Mouse (Mus musculus) gastrocnemius, adult 2 months (tissue): ENCODE data around the gene Birc3. TPM values are rescaled to one million over a fixed set of nuclear protein-coding genes. Genes with fewer than 3 reads are reported as not detected.
"Not testable (repeated sequence)": the region's sequence is repeated elsewhere in the genome, so short reads cannot be mapped to it uniquely, and the experiment has no call there.

Experiments used
- DNase-seq: peaks from one replicate; pipeline ENCODE4 v3.0.0; 2022
- H3K27ac ChIP-seq: fragments of 200-600 bp; 2 replicates; pipeline ENCODE4 v1.8.1; 2022; ENCODE audit warnings: mild to moderate bottlenecking
- H3K4me3 ChIP-seq: fragments of 200-600 bp; 2 replicates; pipeline ENCODE4 v1.8.1; 2022; ENCODE audit warnings: mild to moderate bottlenecking, moderate library complexity
- CTCF ChIP-seq: fragments of 200-600 bp; IDR thresholded peaks from 2 replicates; pipeline ENCODE4 v1.8.1; 2022; ENCODE audit warnings: antibody characterized with exemption, mild to moderate bottlenecking, moderate library complexity
- intact Hi-C: fragments of 180-260 bp; cut with DNase I; formaldehyde crosslinking; loops from one replicate; pipeline ENCODE4 v1.15.1; 2025
- long read RNA-seq, 2 experiments: library from polyadenylated mRNA; stranded (forward); transcript quantifications; one replicate each; pipeline ENCODE4 v2.0.0; 2021
- total RNA-seq, 2 experiments: library from RNA; stranded (reverse); gene quantifications; 2 replicates each; pipeline ENCODE4 v1.2.3; 2021

Birc3 gene
- 1 to 10 TPM; 6.0 to 8.8 TPM for total RNA-seq
- long read RNA-seq, experiment 1, transcript Birc3-201 (9 exons, 2,667 nt), result major isoform, 8 of 10 reads
- long read RNA-seq, experiment 1, partial matches to known transcripts, result 0 of 10 reads
- long read RNA-seq, experiment 1, other reads (novel, unspliced or antisense), result 2 of 10 reads
- long read RNA-seq, experiment 2, transcript Birc3-201 (9 exons, 2,667 nt), result major isoform, 6 of 6 reads
- long read RNA-seq, experiment 2, partial matches to known transcripts, result 0 of 6 reads
- long read RNA-seq, experiment 2, other reads (novel, unspliced or antisense), result 0 of 6 reads

GRCm38 (mm10) chr9:7872775-7873439 lies at the start of gene Birc3:
Birc3 (minus strand) TSS chr9:7873186.
- TF ChIP-seq CTCF, result no peak
- peak; percentile 78 for DNase-seq
- peak within 1 kb of the TSS; percentile 93 for H3K4me3 ChIP-seq
- peak within 1 kb of the TSS; percentile 96 for H3K27ac ChIP-seq
- intact Hi-C loops, result loop anchor here (2.0 kb wide), 1 partner anchor 36 kb away; the partner anchor contains the start of gene Birc2

GRCm38 (mm10) chr9:7914925-7915324 lies 41.9 kb upstream of the Birc3 start:
- Histone ChIP-seq H3K27ac (peak overlapping the region; percentile 72; the same call in 1 of the 2 replicates), H3K4me3 (peak overlapping the region; percentile 55)
- no peak for TF ChIP-seq CTCF
- no peak for DNase-seq
- intact Hi-C loops, result loop anchor here (1.0 kb wide), 1 partner anchor 9 kb away; no protein-coding TSS in a partner anchor

DNA sequence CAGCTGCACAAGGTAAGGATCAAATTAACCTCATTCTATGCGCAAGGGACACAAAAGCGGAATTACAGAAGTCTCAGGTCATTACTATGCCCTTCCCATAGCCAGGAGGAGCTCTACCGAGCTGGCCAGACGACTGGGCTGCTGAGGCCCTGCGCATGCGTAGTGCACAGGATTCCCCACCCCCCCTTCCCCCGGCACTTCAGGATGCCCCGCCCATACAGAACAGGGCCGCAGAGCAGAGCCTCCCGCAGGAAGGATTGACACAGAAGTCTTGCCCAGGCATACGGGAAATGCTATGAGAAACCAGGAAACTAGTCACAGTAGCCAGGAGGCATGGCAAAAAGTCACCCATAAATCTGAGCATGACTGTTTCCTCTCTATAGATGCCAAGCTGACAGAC lies 41.5 kb upstream of the Birc3 start:
- intact Hi-C loops, result no loop called here
- Histone ChIP-seq H3K4me3 (peak overlapping the region; percentile 55), H3K27ac (peak overlapping the region; percentile 72)
- TF ChIP-seq CTCF, result peak; percentile 47
- DNase-seq, result peak; percentile 61

- no peak for TF ChIP-seq CTCF
- intact Hi-C loops, result no loop called here
- no peak for DNase-seq
- H3K4me3 ChIP-seq, result peak overlapping the region; percentile 55
- peak overlapping the region; percentile 72 for H3K27ac ChIP-seq
Measured at GRCm38 (mm10) chr9:7913953-7914352, 41.0 kb upstream of the Birc3 start.

GRCm38 (mm10) chr9:7907351-7907985 lies 34.5 kb upstream of the Birc3 start:
- intact Hi-C loops, result loop anchor here (10.0 kb wide), 1 partner anchor 167 kb away; no protein-coding TSS in a partner anchor
- TF ChIP-seq CTCF, result no peak
- Histone ChIP-seq H3K27ac (no peak overlapping the region), H3K4me3 (no peak overlapping the region)
- DNase-seq, result no peak

- TF ChIP-seq CTCF, result no peak
- H3K4me3 ChIP-seq, result no peak overlapping the region
- no peak for DNase-seq
- H3K27ac ChIP-seq, result no peak overlapping the region
- intact Hi-C loops, result loop anchor here (10.0 kb wide), 1 partner anchor 168 kb away; no protein-coding TSS in a partner anchor
Measured at GRCm38 (mm10) chr9:7906564-7906963, 33.6 kb upstream of the Birc3 start.

DNA sequence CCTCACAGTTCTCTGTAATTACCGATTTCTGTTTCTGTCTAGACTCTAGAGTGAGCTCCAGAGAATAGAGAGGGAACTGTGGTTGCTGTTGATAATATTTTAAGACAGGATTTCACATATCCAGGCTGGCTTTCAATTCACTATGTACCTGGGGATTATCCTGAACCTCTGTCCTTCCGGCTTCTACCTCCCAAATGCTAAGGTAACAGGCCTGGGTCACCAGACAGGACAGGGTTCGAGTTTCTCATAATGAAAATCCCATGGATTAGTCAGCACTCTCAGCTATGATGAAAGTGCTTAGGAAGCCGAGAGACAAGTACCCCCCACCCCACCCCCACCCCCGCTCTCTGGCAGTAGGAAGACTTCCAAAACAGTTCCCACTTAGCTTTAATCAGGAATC lies 30.8 kb upstream of the Birc3 start:
- intact Hi-C loops, result loop anchor here (10.0 kb wide), 1 partner anchor 171 kb away; no protein-coding TSS in a partner anchor
- Histone ChIP-seq H3K27ac (no peak overlapping the region), H3K4me3 (no peak overlapping the region)
- no peak for DNase-seq
- no peak for TF ChIP-seq CTCF

GRCm38 (mm10) chr9:7903262-7903661 lies 30.3 kb upstream of the Birc3 start:
- Histone ChIP-seq H3K4me3 (no peak overlapping the region), H3K27ac (no peak overlapping the region)
- intact Hi-C loops, result loop anchor here (10.0 kb wide), 1 partner anchor 172 kb away; no protein-coding TSS in a partner anchor
- no peak for DNase-seq
- TF ChIP-seq CTCF, result no peak

DNA sequence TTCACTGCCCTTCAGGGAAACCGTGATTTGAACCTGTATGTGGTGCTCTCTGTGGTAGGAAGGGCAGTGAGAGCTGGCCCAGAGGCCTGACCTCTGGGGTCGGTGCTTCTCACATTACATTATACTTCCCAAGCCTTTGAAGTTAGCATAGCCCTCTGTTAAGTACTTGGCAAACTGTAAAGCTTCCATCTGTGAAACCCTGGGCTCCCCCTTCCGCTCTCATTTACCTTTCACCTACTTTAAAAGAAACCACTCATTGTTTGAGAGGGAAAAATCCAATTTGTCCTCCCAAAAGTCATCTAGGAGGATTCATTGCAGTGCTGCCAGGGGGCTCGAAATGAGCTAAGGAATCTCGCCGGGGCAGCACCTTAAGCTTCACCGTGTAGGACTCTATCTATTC lies 29.3 kb upstream of the Birc3 start:
- no peak overlapping the region for H3K27ac ChIP-seq
- DNase-seq, result no peak
- TF ChIP-seq CTCF, result no peak
- H3K4me3 ChIP-seq, result no peak overlapping the region
- intact Hi-C loops, result loop anchor here (10.0 kb wide), 1 partner anchor 172 kb away; no protein-coding TSS in a partner anchor

GRCm38 (mm10) chr9:7900965-7901364 lies 28.0 kb upstream of the Birc3 start:
- no peak for DNase-seq
- intact Hi-C loops, result loop anchor here (10.0 kb wide), 1 partner anchor 174 kb away; no protein-coding TSS in a partner anchor
- no peak for TF ChIP-seq CTCF
- no peak overlapping the region for H3K4me3 ChIP-seq
- H3K27ac ChIP-seq, result no peak overlapping the region

DNA sequence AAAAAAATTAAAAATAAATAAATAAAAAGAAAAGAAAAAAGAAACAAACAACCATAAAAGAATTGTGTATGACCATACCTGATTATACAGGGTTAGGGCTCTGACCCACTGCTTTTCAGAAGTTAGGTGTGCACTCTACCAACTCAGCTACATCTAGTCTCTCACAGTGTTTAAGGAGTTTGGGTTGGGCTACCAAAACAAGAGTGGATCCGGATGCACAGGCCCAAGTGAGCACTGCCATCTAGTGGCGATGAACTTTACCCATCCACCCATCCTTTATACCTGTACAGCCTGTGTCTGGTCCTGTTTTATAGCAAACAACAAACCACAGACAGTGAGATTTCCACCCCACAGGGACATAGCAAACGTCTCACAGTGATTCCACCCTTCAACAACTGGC lies 24.5 kb upstream of the Birc3 start:
- intact Hi-C loops, result loop anchor here (1.0 to 5.0 kb wide), 2 partner anchors 60 to 183 kb away; partner anchors contain the start of gene Birc2

DNA sequence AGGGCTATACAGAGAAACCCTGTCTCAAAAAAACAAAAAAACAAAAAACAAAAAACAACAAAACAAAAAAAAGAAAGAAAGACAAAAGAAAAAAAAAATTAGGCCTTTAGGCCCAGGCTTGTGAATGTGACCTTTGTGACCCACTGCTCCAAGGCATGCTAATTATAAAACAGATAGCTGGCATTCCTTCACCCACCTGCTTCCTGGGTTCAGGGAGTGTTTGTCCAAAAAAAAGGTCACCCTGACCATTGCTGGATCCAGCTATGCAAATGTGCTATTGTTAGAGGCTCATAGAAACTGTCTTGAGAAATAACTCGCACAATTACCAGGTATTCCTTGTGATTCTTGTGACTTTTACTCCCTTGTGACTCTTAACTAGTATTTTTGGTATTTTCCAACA lies 18.8 kb upstream of the Birc3 start:
- H3K27ac ChIP-seq, DNase-seq, intact Hi-C loops, H3K4me3 ChIP-seq: not testable (repeated sequence)

More for the DNA sequence above, 24.5 kb upstream of the Birc3 start:
- TF ChIP-seq CTCF, result peak; percentile 90
- Histone ChIP-seq H3K4me3 (no peak overlapping the region), H3K27ac (no peak overlapping the region)
- peak; percentile 69 for DNase-seq
